Mouse (Mus musculus) heart, postnatal 0 days (tissue): ENCODE data around the gene Lpar3.

Experiments
- CTCF ChIP-seq: IDR thresholded peaks from 2 replicates; pipeline ENCODE4 v1.5.1; 2016; ENCODE audit warnings: antibody characterized with exemption, control low read depth, low read depth
- EP300 ChIP-seq: IDR thresholded peaks from 2 replicates; pipeline ENCODE4 v1.6.1; 2016; ENCODE audit warnings: antibody characterized with exemption, low read depth

DNA sequence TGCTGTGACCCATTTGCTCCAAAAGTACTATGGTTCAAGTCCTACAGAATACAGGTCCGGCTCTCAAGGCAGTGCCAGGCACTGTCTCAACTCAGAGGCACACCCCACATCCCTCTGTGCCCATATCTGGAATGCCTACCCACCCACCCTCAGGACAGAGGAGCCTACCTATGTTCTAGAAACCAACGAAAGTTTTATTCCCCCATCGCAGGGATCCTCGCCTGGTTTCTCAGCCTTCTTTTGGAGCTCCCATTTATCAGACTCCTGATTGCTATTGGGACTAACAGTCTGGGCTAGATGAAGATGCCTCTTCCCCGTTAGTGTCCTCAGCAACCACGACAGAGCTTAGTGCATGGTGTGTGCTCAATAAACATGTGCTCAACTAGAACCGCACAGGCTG is 96.6 kb downstream of the Lpar3 start:
- TF ChIP-seq EP300 (no peak), CTCF (no peak)
